In genomic region chr9:103108341-103108798, GRCm38 (mm10) we compare ENCODE assay signal across 9 mouse cellular contexts. TPM values are rescaled to one million over a fixed set of nuclear protein-coding genes. Genes with fewer than 3 reads are reported as not detected.
DNase-seq lines count a peak whose midpoint lies in the region; ATAC-seq and TF ChIP-seq lines count a peak whose summit lies in the region.
"Not testable (repeated sequence)": the region's sequence is repeated elsewhere in the genome, so short reads cannot be mapped to it uniquely, and the experiment has no call there.
"Had no signal": no experiment of that assay in that cellular context is flagged by ENCODE, and none has a peak within 500 bp of the region (broad histone marks: within the 10 kb centered on the region; RNA-seq: fewer than 3 reads in every experiment).

No protein-coding gene starts in this region.

- peak overlapping the region; percentile 51 for H3K4me2 ChIP-seq in limb, embryonic 13.5 days (replicated peaks)
- peak overlapping the region; percentile 48 for H3K4me2 ChIP-seq in neural tube, embryonic 13.5 days

- not testable (repeated sequence) for H3K9me3 ChIP-seq in heart, embryonic 10.5 days; limb, embryonic 13.5 days; neural tube, embryonic 13.5 days

- H3K36me3 ChIP-seq in heart, embryonic 10.5 days; limb, embryonic 13.5 days; neural tube, embryonic 13.5 days: not testable (repeated sequence)

- not testable (repeated sequence) for TF ChIP-seq CTCF in embryonic fibroblast, embryonic 13.5 days (IDR thresholded peaks at IDR 0.05; ENCODE audit: borderline replicate concordance, insufficient read depth, low read length)

- 15% methylated on average over 9 of the region's 14 CpGs for WGBS in heart, embryonic 10.5 days
- 13% methylated on average over 8 of the region's 14 CpGs for WGBS in limb, embryonic 13.5 days
- 11% methylated on average over 8 of the region's 14 CpGs for WGBS in neural tube, embryonic 13.5 days

- TF ChIP-seq POLR2A in embryonic fibroblast, embryonic 13.5 days (IDR thresholded peaks at IDR 0.05; ENCODE audit: low read depth, low read length): not testable (repeated sequence)

- not testable (repeated sequence) for H3K9ac ChIP-seq in limb, embryonic 13.5 days
- H3K9ac ChIP-seq in neural tube, embryonic 13.5 days: peak overlapping the region; percentile 55

- peak; percentile 77 for DNase-seq in heart, embryonic 10.5 days (ENCODE audit: low spot score)
- DNase-seq in induced T-regulatory cell, adult 2 months (ENCODE audit: low read depth): peak; percentile 92
- peak; percentile 72 for DNase-seq in thymus, postnatal 0 days (ENCODE audit: low spot score)

- ATAC-seq in limb, embryonic 13.5 days (ENCODE audit: low FRiP score, low read depth): peak; percentile 77
- peak; percentile 59 for ATAC-seq in megakaryocyte, adult 5-6 weeks (ENCODE audit: poor library complexity, severe bottlenecking)
- ATAC-seq in neural tube, embryonic 13.5 days (ENCODE audit: low read depth): not testable (repeated sequence)

- H3K4me1 ChIP-seq in brown adipose tissue, adult 24 weeks (ENCODE audit: control insufficient read depth, insufficient read depth, insufficient read length, low read length): peaks cover 14% of the 10 kb centered on the region
- not testable (repeated sequence) for H3K4me1 ChIP-seq in embryonic fibroblast, embryonic 13.5 days (ENCODE audit: control insufficient read depth, insufficient read depth, low read length)
- peaks cover 34% of the 10 kb centered on the region for H3K4me1 ChIP-seq in heart, embryonic 10.5 days
- H3K4me1 ChIP-seq in limb, embryonic 13.5 days: peaks cover 25% of the 10 kb centered on the region
- peaks cover 34% of the 10 kb centered on the region for H3K4me1 ChIP-seq in neural tube, embryonic 13.5 days (replicated peaks)

- H3K27ac ChIP-seq in brown adipose tissue, adult 24 weeks (replicated peaks; ENCODE audit: low read depth, low read length): peak overlapping the region; percentile 94
- not testable (repeated sequence) for H3K27ac ChIP-seq in embryonic fibroblast, embryonic 13.5 days (ENCODE audit: insufficient read depth, low read length); limb, embryonic 13.5 days; neural tube, embryonic 13.5 days (replicated peaks)
- peak overlapping the region; percentile 82; the same call in 1 of the 2 replicates for H3K27ac ChIP-seq in heart, embryonic 10.5 days

- H3K27me3 ChIP-seq in heart, embryonic 10.5 days (ENCODE audit: insufficient read depth, poor library complexity, severe bottlenecking): peaks cover 40% of the 10 kb centered on the region
- peaks cover 42% of the 10 kb centered on the region for H3K27me3 ChIP-seq in limb, embryonic 13.5 days
- not testable (repeated sequence) for H3K27me3 ChIP-seq in neural tube, embryonic 13.5 days

- peak overlapping the region; percentile 64 for H3K4me3 ChIP-seq in brown adipose tissue, adult 24 weeks (ENCODE audit: insufficient read depth, low read depth, low read length)
- peak overlapping the region; percentile 39 for H3K4me3 ChIP-seq in embryonic fibroblast, embryonic 13.5 days (ENCODE audit: insufficient read depth, low read length)
- H3K4me3 ChIP-seq in heart, embryonic 10.5 days: peak overlapping the region; percentile 53
- peak overlapping the region; percentile 49 for H3K4me3 ChIP-seq in limb, embryonic 13.5 days
- H3K4me3 ChIP-seq in neural tube, embryonic 13.5 days: peak overlapping the region; percentile 44

RNA-seq across cellular contexts. Expression of gene Rab6b, which starts 3.2 kb away (rescaled TPM):
- polyA plus RNA-seq in brown adipose tissue, adult 24 weeks (2012; ENCODE audit: insufficient read depth, insufficient read length, missing spikeins): 26.8 and 33.8 TPM in 2 replicates
- 1.7 and 2.4 TPM in 2 replicates for polyA plus RNA-seq in embryonic fibroblast, embryonic 13.5 days (2011; ENCODE audit: insufficient read length, low read depth, missing spikeins)
- polyA plus RNA-seq in heart, embryonic 10.5 days (2016; fragmentation: Nextera tagmentation; extraction: Ambion mirVana): 2.3 and 2.7 TPM in 2 replicates
- polyA plus RNA-seq in limb, embryonic 13.5 days (2015; fragmentation: Nextera tagmentation; extraction: Ambion mirVana): 5.6 and 6.1 TPM in 2 replicates
- 0.84 and 1.2 TPM in 2 replicates for total RNA-seq in megakaryocyte, adult 5-6 weeks (2015)
- total RNA-seq in megakaryocyte, adult 5-6 weeks (2017): 0.15 and 0.41 TPM in 2 replicates
- polyA plus RNA-seq in neural tube, embryonic 13.5 days (2015; fragmentation: Nextera tagmentation; extraction: Ambion mirVana): 82.5 and 86.2 TPM in 2 replicates
- 4.3 and 5.3 TPM in 2 replicates for polyA plus RNA-seq in thymus, postnatal 0 days (2015; fragmentation: Nextera tagmentation; extraction: Ambion mirVana)
- total RNA-seq: MEL had no signal
